Mouse (Mus musculus): ENCODE results near the gene Acot2. TPM values are rescaled to one million over a fixed set of nuclear protein-coding genes. Genes with fewer than 3 reads are reported as not detected.
"Not testable (repeated sequence)": the region's sequence is repeated elsewhere in the genome, so short reads cannot be mapped to it uniquely, and the experiment has no call there.

Gene Acot2
- polyA plus RNA-seq (2015; fragmentation: Nextera tagmentation; extraction: Ambion mirVana): 37.8 and 39.0 TPM in 2 replicates

- Histone ChIP-seq H3K4me1 (peaks cover 20% of the 10 kb centered on the region), H3K36me3 (peaks cover 8% of the 10 kb centered on the region; the same call in 1 of the 2 replicates), H3K9ac (peak within 1 kb of the TSS; percentile 76), H3K4me2 (peak within 1 kb of the TSS; percentile 80), H3K9me3 (replicated peaks) (no peaks in the 10 kb centered on the region; the same call in 1 of the 2 replicates), H3K27ac (peak within 1 kb of the TSS; percentile 94), H3K27me3 (no peaks in the 10 kb centered on the region), H3K4me3 (replicated peaks) (peak within 1 kb of the TSS; percentile 65)
- ATAC-seq (replicated peaks; ENCODE audit: low FRiP score): peak; percentile 90
- WGBS: under 1% methylated on average over 80 of the region's 80 CpGs
Observed at GRCm38 (mm10) chr12:83987583-83988441, at the start of gene Acot2. Gene Acot2 (plus strand): TSS chr12:83987861.

- ATAC-seq (replicated peaks; ENCODE audit: low FRiP score): not testable (repeated sequence)
Observed at GRCm38 (mm10) chr12:83938592-83938991, 49.1 kb upstream of the Acot2 start.

GRCm38 (mm10) chr12:83939332-83939731 is 48.3 kb upstream of the Acot2 start:
- no peak overlapping the region for H3K9ac ChIP-seq
- H3K27ac ChIP-seq: no peak overlapping the region
- no peaks in the 10 kb centered on the region for H3K4me1 ChIP-seq
- no peaks in the 10 kb centered on the region for H3K27me3 ChIP-seq
- WGBS: 87% methylated on average over 2 of the region's 2 CpGs
- H3K9me3 ChIP-seq (replicated peaks): no peaks in the 10 kb centered on the region
- no peak overlapping the region for H3K4me3 ChIP-seq (replicated peaks)
- no peaks in the 10 kb centered on the region for H3K36me3 ChIP-seq
- no peak for ATAC-seq (replicated peaks; ENCODE audit: low FRiP score)
- H3K4me2 ChIP-seq: no peak overlapping the region

More at GRCm38 (mm10) chr12:83938592-83938991, 49.1 kb upstream of the Acot2 start:
- not testable (repeated sequence) for H3K4me2 ChIP-seq; H3K36me3 ChIP-seq; H3K27me3 ChIP-seq; H3K4me3 ChIP-seq (replicated peaks); H3K9me3 ChIP-seq (replicated peaks); H3K4me1 ChIP-seq; H3K27ac ChIP-seq; H3K9ac ChIP-seq
- 45% methylated on average over 1 of the region's 1 CpGs for WGBS

- WGBS: 70% methylated on average over 4 of the region's 4 CpGs
- H3K27me3 ChIP-seq: no peaks in the 10 kb centered on the region
- no peaks in the 10 kb centered on the region for H3K4me1 ChIP-seq
- no peaks in the 10 kb centered on the region for H3K9me3 ChIP-seq (replicated peaks)
- H3K9ac ChIP-seq: no peak overlapping the region
- H3K36me3 ChIP-seq: no peaks in the 10 kb centered on the region
- ATAC-seq (replicated peaks; ENCODE audit: low FRiP score): no peak
- H3K4me3 ChIP-seq (replicated peaks): no peak overlapping the region
- no peak overlapping the region for H3K27ac ChIP-seq
- H3K4me2 ChIP-seq: no peak overlapping the region
Observed at GRCm38 (mm10) chr12:83940031-83940430, 47.6 kb upstream of the Acot2 start.

GRCm38 (mm10) chr12:83941938-83942337 is 45.7 kb upstream of the Acot2 start:
- Histone ChIP-seq H3K4me2 (no peak overlapping the region), H3K27ac (no peak overlapping the region), H3K4me1 (no peaks in the 10 kb centered on the region), H3K36me3 (no peaks in the 10 kb centered on the region), H3K9me3 (replicated peaks) (0 out of 2 replicates have a peak, but pooled peaks cover 2% of the 10 kb centered on the region), H3K9ac (no peak overlapping the region), H3K4me3 (replicated peaks) (no peak overlapping the region), H3K27me3 (no peaks in the 10 kb centered on the region)
- ATAC-seq (replicated peaks; ENCODE audit: low FRiP score): no peak
- WGBS: 77% methylated on average over 3 of the region's 3 CpGs

GRCm38 (mm10) chr12:83947260-83947811 is 40.3 kb upstream of the Acot2 start:
- peak overlapping the region; percentile 56 for H3K27ac ChIP-seq
- no peak for ATAC-seq (replicated peaks; ENCODE audit: low FRiP score)
- H3K4me2 ChIP-seq: no peak overlapping the region
- H3K4me1 ChIP-seq: peaks cover 20% of the 10 kb centered on the region
- H3K4me3 ChIP-seq (replicated peaks): no peak overlapping the region
- no peaks in the 10 kb centered on the region for H3K27me3 ChIP-seq
- H3K36me3 ChIP-seq: peaks cover 4% of the 10 kb centered on the region; the same call in 1 of the 2 replicates
- H3K9me3 ChIP-seq (replicated peaks): 0 out of 2 replicates have a peak, but pooled peaks cover 2% of the 10 kb centered on the region
- no peak overlapping the region for H3K9ac ChIP-seq
- WGBS: 82% methylated on average over 8 of the region's 8 CpGs

- H3K4me3 ChIP-seq (replicated peaks): no peak overlapping the region
- 78% methylated on average over 4 of the region's 4 CpGs for WGBS
Observed at GRCm38 (mm10) chr12:83949043-83949442, 38.6 kb upstream of the Acot2 start.

GRCm38 (mm10) chr12:83949776-83950492 is 37.7 kb upstream of the Acot2 start:
- no peak for ATAC-seq (replicated peaks; ENCODE audit: low FRiP score)
- peak overlapping the region; percentile 81 for H3K4me2 ChIP-seq
- peaks cover 19% of the 10 kb centered on the region for H3K36me3 ChIP-seq
- 26% methylated on average over 11 of the region's 11 CpGs for WGBS
- 0 out of 2 replicates have a peak, but pooled peaks cover 2% of the 10 kb centered on the region for H3K9me3 ChIP-seq (replicated peaks)
- H3K4me1 ChIP-seq: peaks cover 34% of the 10 kb centered on the region
- peak overlapping the region; percentile 87 for H3K27ac ChIP-seq
- peak overlapping the region; percentile 89 for H3K4me3 ChIP-seq (replicated peaks)
- no peaks in the 10 kb centered on the region for H3K27me3 ChIP-seq
- H3K9ac ChIP-seq: peak overlapping the region; percentile 84

More at GRCm38 (mm10) chr12:83949043-83949442, 38.6 kb upstream of the Acot2 start:
- H3K27ac ChIP-seq: no peak overlapping the region
- H3K9ac ChIP-seq: no peak overlapping the region
- no peak overlapping the region for H3K4me2 ChIP-seq
- no peak for ATAC-seq (replicated peaks; ENCODE audit: low FRiP score)
- 0 out of 2 replicates have a peak, but pooled peaks cover 2% of the 10 kb centered on the region for H3K9me3 ChIP-seq (replicated peaks)
- peaks cover 19% of the 10 kb centered on the region for H3K36me3 ChIP-seq
- H3K4me1 ChIP-seq: peaks cover 34% of the 10 kb centered on the region
- no peaks in the 10 kb centered on the region for H3K27me3 ChIP-seq

GRCm38 (mm10) chr12:83950493-83950839 is 37.2 kb upstream of the Acot2 start, which contains the start of gene Riox1:
Gene Riox1 (plus strand): TSS chr12:83950608.
- WGBS: under 1% methylated on average over 37 of the region's 37 CpGs
- Histone ChIP-seq H3K4me3 (replicated peaks) (peak within 1 kb of the TSS; percentile 89), H3K9ac (peak within 1 kb of the TSS; percentile 84), H3K27me3 (no peaks in the 10 kb centered on the region), H3K27ac (peak within 1 kb of the TSS; percentile 87), H3K36me3 (peaks cover 24% of the 10 kb centered on the region), H3K9me3 (replicated peaks) (0 out of 2 replicates have a peak, but pooled peaks cover 2% of the 10 kb centered on the region), H3K4me1 (peaks cover 39% of the 10 kb centered on the region), H3K4me2 (peak within 1 kb of the TSS; percentile 81)
- peak; percentile 93 for ATAC-seq (replicated peaks; ENCODE audit: low FRiP score)

- H3K4me1 ChIP-seq: peaks cover 41% of the 10 kb centered on the region
- peak overlapping the region; percentile 87 for H3K27ac ChIP-seq
- H3K27me3 ChIP-seq: no peaks in the 10 kb centered on the region
- H3K9ac ChIP-seq: peak overlapping the region; percentile 84
- peaks cover 26% of the 10 kb centered on the region for H3K36me3 ChIP-seq
- H3K4me3 ChIP-seq (replicated peaks): peak overlapping the region; percentile 89
- peak overlapping the region; percentile 81 for H3K4me2 ChIP-seq
- WGBS: under 1% methylated on average over 116 of the region's 116 CpGs
- 0 out of 2 replicates have a peak, but pooled peaks cover 2% of the 10 kb centered on the region for H3K9me3 ChIP-seq (replicated peaks)
- ATAC-seq (replicated peaks; ENCODE audit: low FRiP score): peak; percentile 59
Observed at GRCm38 (mm10) chr12:83950840-83951701, 36.6 kb upstream of the Acot2 start.
